Mouse (Mus musculus) c-Kit-negative CD71-positive TER-119-positive erythroid progenitor cells, embryonic 14.5 days (primary cell): Measurements from ENCODE around the gene Atxn7l2.

Experiments used
- DNase-seq: peaks from one replicate; pipeline ENCODE4 v3.0.0-alpha.2; 2013; ENCODE audit warnings: low read depth, low spot score

Gene Atxn7l2

GRCm38 (mm10) chr3:108205601-108206000 lies 5.1 kb downstream of the Atxn7l2 start:
- DNase-seq: no peak

GRCm38 (mm10) chr3:108204470-108204869 lies 6.3 kb downstream of the Atxn7l2 start:
- no peak for DNase-seq

GRCm38 (mm10) chr3:108203621-108204325 lies 7.0 kb downstream of the Atxn7l2 start:
- peak; percentile 51 for DNase-seq

GRCm38 (mm10) chr3:108203212-108203611 lies 7.5 kb downstream of the Atxn7l2 start:
- DNase-seq: no peak

- no peak for DNase-seq
Measured at GRCm38 (mm10) chr3:108202506-108202905, 8.2 kb downstream of the Atxn7l2 start.

DNA sequence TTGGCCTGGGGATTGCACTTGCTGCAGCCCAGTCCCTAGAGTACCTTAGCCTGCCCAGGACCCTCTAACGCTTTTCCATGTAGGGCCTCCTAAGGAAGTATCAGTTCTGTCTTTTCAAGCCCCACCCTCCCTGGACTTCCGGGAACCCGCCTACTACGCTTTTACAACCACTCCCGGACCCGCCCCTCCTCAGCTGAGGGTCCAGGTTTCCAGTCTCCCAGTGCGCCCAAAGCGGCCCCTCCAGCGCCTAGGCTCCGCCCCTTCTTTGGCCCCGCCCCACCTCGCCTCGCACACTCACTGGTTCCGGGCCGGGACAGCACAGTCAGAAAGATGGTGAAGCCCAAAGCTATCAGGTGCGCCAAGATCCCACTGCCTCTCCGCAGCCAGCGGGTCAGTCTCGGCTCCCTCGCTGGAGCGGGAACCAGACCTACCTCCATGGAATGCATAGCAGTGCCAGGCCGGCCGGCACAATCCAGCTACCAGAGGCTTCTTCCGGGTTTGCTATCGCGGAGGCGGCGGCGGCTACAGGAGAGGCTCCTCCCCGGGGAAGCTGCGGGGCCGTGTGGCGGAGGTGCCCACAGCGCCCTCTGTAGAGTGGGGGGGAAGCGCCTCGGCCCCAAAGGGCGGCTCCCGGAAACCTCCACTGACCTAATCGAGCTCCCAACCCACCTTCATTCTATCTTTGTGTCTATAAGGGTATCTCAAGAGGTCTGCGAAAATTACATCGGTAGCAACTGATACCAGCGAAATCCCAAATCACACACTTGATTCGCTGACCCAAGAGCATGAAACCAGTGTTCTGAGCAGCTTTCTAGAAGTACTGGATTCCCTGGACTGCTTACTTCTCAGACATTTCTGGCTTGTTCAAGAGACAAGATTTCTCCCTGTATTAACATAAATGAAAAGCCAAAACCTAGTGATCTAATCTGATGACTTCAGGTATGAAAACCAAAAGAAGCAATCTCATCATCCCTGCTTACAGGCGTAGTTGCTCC lies 10.1 kb downstream of the Atxn7l2 start, which contains the start of gene Cyb561d1:
TSS of gene Cyb561d1 (minus strand) at position 884 of the 995 bp plus-strand sequence.
- peak; percentile 85 for DNase-seq

DNA sequence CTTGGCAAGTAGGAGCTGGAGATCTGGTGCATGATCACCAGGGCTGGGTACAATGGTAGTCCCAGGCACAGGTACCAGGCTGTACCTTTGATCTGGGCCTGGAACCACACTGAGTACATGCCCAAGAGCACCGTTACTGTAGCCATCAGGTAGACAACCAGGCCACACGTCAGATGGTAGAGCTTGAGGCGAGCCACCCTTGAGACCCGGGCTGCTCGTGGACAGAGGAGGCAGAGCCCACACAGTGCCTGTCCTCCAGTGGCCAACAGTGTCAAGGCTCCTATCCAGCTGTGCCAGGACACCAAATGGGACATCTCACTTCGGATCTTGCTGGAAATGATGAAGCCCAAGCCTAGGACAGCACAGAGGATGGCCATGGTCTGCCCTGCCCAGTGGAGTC lies 11.5 kb downstream of the Atxn7l2 start:
- no peak for DNase-seq

- DNase-seq: no peak
Measured at GRCm38 (mm10) chr3:108197066-108197497, 13.7 kb downstream of the Atxn7l2 start.

DNA sequence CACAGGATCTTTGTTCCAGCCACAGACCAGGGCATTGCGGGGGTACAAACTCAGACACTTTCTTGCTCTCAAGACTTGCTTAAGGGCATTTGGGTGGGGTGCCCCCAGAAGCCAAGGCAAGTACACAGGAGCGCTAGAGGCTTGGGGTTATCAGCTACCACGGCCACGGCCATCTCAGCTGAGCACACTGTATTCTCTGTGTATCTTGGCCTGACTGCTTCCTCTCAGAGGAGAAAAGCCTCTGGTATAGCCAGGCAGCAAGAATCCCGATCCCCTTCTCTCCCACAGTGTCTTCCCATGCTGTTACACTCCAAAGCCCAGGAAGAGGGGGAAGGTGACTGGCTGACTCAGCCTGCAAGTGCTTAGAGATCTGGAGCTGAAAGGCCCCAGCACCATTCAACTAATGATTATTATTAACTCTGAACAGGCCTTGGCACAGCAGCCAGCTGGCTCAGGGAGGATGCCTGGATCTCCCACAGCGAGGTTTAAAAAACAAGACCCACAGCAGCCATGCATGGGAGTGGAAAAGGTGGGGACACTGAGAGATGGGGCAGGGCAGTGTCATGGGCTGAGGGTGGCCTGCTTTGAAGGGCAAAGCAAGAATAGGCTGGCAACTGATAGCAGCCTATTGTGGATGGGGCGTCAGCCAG lies 14.7 kb downstream of the Atxn7l2 start:
- no peak for DNase-seq

- DNase-seq: no peak
Measured at GRCm38 (mm10) chr3:108195287-108195686, 15.4 kb downstream of the Atxn7l2 start.

DNA sequence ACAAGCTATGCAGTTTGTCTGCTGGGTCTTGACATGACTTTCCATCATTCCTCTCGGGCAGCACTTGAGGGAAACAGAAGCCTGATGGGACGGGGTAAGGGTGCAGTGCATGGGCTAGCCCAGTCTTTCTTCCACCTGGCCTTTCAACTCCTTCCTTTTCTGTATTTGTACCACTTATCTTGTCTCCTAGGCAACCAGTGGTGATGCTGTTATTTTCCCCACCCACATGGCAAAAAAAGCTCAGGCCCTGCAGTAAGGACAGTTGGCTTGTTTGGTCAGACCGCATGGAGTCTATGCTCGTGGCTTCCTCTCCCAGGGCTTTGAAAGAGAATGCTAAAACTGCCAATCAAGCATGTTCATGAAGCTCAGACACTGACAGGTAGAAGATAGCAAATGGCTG lies 17.0 kb downstream of the Atxn7l2 start:
- no peak for DNase-seq

DNA sequence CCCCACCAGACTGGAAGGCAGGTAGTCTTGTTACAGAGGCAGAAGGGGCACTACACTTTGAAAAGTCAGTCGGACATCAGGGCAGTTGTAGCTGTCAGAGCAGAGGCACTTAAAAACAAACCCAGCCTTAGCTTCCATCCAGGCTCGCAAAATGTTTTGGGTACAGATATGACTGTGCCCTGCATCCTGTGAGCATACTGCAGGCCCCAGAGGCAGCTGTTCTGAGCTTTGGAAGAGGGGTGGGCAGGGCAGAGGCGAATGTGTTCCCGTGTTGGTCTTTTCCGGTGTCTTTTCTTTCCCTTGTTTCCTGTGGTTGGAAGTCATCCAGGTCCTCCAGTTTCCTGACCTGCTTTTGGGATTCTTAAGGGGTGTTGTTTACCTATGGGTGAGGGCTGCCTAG lies 20.8 kb downstream of the Atxn7l2 start:
- DNase-seq: no peak

- no peak for DNase-seq
Measured at GRCm38 (mm10) chr3:108188716-108189490, 21.8 kb downstream of the Atxn7l2 start.

DNA sequence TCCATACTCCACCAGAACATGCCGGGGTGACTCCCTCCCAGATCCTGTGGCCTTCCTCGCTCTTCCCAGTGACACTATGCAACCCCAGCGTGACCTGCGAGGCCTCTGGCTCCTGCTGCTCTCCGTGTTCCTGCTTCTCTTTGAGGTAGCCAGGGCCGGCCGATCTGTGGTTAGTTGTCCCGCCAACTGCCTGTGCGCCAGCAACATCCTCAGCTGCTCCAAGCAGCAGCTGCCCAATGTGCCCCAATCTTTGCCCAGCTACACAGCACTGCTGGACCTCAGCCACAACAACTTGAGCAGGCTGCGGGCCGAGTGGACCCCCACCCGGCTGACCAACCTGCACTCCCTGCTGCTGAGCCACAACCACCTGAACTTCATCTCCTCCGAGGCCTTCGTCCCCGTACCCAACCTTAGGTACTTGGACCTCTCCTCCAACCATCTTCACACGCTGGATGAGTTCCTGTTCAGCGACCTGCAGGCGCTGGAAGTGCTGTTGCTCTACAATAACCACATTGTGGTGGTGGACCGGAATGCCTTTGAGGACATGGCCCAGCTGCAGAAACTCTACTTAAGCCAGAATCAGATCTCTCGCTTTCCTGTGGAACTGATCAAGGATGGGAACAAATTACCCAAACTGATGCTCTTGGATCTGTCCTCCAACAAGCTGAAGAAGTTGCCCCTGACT lies 23.5 kb downstream of the Atxn7l2 start:
- DNase-seq: no peak

GRCm38 (mm10) chr3:108186098-108187047 lies 24.4 kb downstream of the Atxn7l2 start, which contains the start of gene Amigo1:
Gene Amigo1, plus strand, starts transcription at chr3:108186335.
- DNase-seq: no peak

DNA sequence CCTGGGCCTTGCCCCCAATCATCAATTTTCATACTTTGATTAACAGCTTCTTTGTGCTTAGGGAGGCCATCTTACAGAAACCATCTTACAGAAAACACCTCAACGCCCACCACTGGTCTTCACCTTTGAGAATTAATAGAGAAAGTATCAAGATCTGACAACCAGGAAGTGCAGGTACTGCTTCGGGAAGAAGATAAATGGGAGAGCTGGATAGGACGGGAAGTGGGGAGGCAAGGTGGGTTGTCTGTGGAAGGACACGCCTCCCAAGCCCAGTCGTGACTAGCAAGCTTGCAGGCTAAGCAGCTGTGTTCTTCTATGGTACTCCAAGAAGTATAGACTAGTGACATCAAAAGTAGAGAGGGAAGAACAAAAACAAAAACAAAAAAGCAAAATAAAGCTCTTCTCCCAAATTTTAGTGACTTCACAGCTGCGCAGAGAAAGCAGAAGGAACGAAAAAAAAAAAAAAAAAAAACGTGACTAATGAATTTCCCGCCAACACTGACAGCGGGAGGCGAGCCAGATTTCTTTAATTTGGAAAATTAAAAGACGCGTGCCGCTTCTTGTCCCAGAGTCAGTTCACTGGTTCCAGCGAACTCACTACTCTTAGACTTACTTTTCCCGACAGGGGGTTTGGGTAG lies 25.2 kb downstream of the Atxn7l2 start:
- DNase-seq: no peak

GRCm38 (mm10) chr3:108184742-108185141 lies 26.0 kb downstream of the Atxn7l2 start:
- no peak for DNase-seq

DNA sequence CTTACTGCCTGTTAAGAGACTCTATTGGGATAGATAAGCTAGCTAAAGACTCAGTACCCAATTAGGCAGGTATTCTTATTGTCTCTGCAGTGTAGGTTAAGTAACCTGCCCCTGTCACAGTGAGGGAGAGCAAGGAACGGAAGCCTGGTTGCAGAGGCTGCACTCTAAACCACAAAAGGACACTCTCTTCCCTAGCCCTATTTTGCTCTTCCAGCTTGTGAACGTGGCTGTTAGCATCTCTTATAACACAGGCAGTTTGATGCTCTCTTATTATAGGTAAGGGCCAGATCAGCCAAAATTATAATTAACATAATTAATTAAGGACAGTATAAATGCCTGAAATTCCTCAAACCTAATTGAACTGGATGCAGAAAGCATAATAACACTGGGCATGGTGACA lies 30.2 kb downstream of the Atxn7l2 start:
- DNase-seq: no peak
